Mouse (Mus musculus) lung, embryonic 16.5 days (tissue): ENCODE measurements around the gene Olfr304. TPM values are rescaled to one million over a fixed set of nuclear protein-coding genes. Genes with fewer than 3 reads are reported as not detected.

Experiments
- polyA plus RNA-seq: library from polyadenylated mRNA; unstranded; fragments of >200 nt; fragmentation: Nextera tagmentation; extraction: Ambion mirVana; gene quantifications from 2 replicates; pipeline ENCODE4 v1.2.1, GENCODE M21; 2015

Gene Olfr304
- polyA plus RNA-seq, 1 experiment from 2014 or later = not detected

Other genes starting within 250 kb of the Olfr304 start
- not detected in 2 replicates for gene Vmn2r75, start 214.9 kb downstream of the Olfr304 start, polyA plus RNA-seq
- gene Vmn2r76, start 140.3 kb downstream of the Olfr304 start, polyA plus RNA-seq = not detected in 2 replicates
- not detected in 2 replicates for gene Olfr310, start 109.5 kb downstream of the Olfr304 start, polyA plus RNA-seq
- gene Olfr309, start 73.0 kb downstream of the Olfr304 start, polyA plus RNA-seq = not detected in 2 replicates
- not detected in 2 replicates for gene Olfr308, start 61.0 kb downstream of the Olfr304 start, polyA plus RNA-seq
- gene Olfr307, start 49.1 kb downstream of the Olfr304 start, polyA plus RNA-seq = not detected in 2 replicates
- not detected in 2 replicates for gene Olfr305, start 19.7 kb downstream of the Olfr304 start, polyA plus RNA-seq
- gene Olfr303, start 11.1 kb upstream of the Olfr304 start, polyA plus RNA-seq = not detected in 2 replicates
- gene Olfr301, start 17.2 kb upstream of the Olfr304 start, polyA plus RNA-seq = not detected in 2 replicates
- gene Olfr299, start 73.3 kb upstream of the Olfr304 start, polyA plus RNA-seq = not detected in 2 replicates
- gene Olfr298, start 105.8 kb upstream of the Olfr304 start, polyA plus RNA-seq = not detected in 2 replicates
- gene Olfr297, start 133.3 kb upstream of the Olfr304 start, polyA plus RNA-seq = not detected in 2 replicates
- gene Olfr295, start 197.2 kb upstream of the Olfr304 start, polyA plus RNA-seq = not detected in 2 replicates
- gene Olfr294, start 230.0 kb upstream of the Olfr304 start, polyA plus RNA-seq = not detected in 2 replicates